Mouse (Mus musculus): ENCODE measurements at regions not wholly inside any gene's neighbourhood (a gene's known extent, or its start where the extent isn't known, plus 50 kb on each side); places are given as distances from the start of the nearest gene placed in this dataset.

DNA sequence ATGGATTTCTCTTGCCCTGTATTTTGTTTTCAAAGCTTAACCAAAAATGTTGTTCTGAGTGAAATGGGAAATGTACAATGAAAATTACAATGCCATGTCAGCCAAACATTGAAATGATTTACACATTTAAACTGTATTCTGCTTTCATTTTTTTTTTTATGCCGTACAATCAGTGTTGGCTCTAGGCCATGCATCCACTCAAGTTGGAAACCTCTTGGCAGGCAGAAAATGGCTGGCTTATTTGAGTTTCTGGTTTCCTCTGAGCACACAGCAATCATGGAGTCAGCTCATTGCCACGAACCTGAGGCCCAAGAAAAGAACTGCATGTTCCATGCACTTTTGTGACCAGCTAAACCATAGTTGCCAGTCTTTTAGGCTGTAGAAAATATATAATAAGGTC is 50.5 kb upstream of the Gm34302 start:
- H3K9ac ChIP-seq, result no peak overlapping the region
- no peak overlapping the region for H3K4me3 ChIP-seq (replicated peaks)
- H3K36me3 ChIP-seq, result no peaks in the 10 kb centered on the region
- H3K4me2 ChIP-seq, result no peak overlapping the region
- H3K9me3 ChIP-seq (replicated peaks), result no peaks in the 10 kb centered on the region
- no peak overlapping the region for H3K27ac ChIP-seq
- no peak for ATAC-seq (replicated peaks; ENCODE audit: low FRiP score)
- no peaks in the 10 kb centered on the region for H3K4me1 ChIP-seq
- WGBS, result 49% methylated on average over 2 of the region's 2 CpGs
- H3K27me3 ChIP-seq, result no peaks in the 10 kb centered on the region

Data from kidney, embryonic 15.5 days (tissue).